Mouse (Mus musculus): ENCODE results near the gene Gm2016. TPM values are rescaled to one million over a fixed set of nuclear protein-coding genes. Genes with fewer than 3 reads are reported as not detected.
"Not testable (repeated sequence)": the region's sequence is repeated elsewhere in the genome, so short reads cannot be mapped to it uniquely, and the experiment has no call there.

The Gm2016 gene
- total RNA-seq (2021), result not detected
- long read RNA-seq, experiment 1, result 0 reads
- long read RNA-seq, experiment 2, result 0 reads

GRCm38 (mm10) chr12:87873772-87874171 lies at the start of gene Gm2016:
Gene Gm2016, plus strand, starts transcription at chr12:87874072.
- not testable (repeated sequence) for DNase-seq (ENCODE audit: low spot score in 2 of 2)

GRCm38 (mm10) chr12:87842239-87842638 lies 31.6 kb upstream of the Gm2016 start, which contains the start of gene Gm2001:
Gene Gm2001, minus strand, starts transcription at chr12:87842339.
- DNase-seq (ENCODE audit: low spot score in 2 of 2), result not testable (repeated sequence)

GRCm38 (mm10) chr12:87850657-87851056 lies 23.2 kb upstream of the Gm2016 start:
- not testable (repeated sequence) for DNase-seq (ENCODE audit: low spot score in 2 of 2)

GRCm38 (mm10) chr12:87856067-87856466 lies 17.8 kb upstream of the Gm2016 start:
- DNase-seq (ENCODE audit: low spot score in 2 of 2), result not testable (repeated sequence)

GRCm38 (mm10) chr12:87861740-87862692 lies 11.9 kb upstream of the Gm2016 start:
- DNase-seq (ENCODE audit: low spot score in 2 of 2), result peak in 1 of 2 experiments; percentile 4

- not testable (repeated sequence) for DNase-seq (ENCODE audit: low spot score in 2 of 2)
These were observed 10.2 kb upstream of the Gm2016 start for GRCm38 (mm10) chr12:87863638-87864037.

GRCm38 (mm10) chr12:87864048-87864447 lies 9.8 kb upstream of the Gm2016 start:
- DNase-seq (ENCODE audit: low spot score in 2 of 2), result not testable (repeated sequence)

GRCm38 (mm10) chr12:87895070-87895469 lies 21.2 kb downstream of the Gm2016 start, which contains the start of gene Gm2022:
Gene Gm2022, plus strand, starts transcription at chr12:87895370.
- DNase-seq (ENCODE audit: low spot score in 2 of 2), result not testable (repeated sequence)

GRCm38 (mm10) chr12:87919721-87920120 lies 45.8 kb downstream of the Gm2016 start, which contains the start of gene Gm2035:
Gene Gm2035, minus strand, starts transcription at chr12:87919857.
- DNase-seq (ENCODE audit: low spot score in 2 of 2), result not testable (repeated sequence)

Other genes with a start within 250 kb of the Gm2016 start
- not detected for gene Gm16381, start 229.5 kb upstream of the Gm2016 start, total RNA-seq (2021)
- gene Gm21319, start 98.3 kb upstream of the Gm2016 start, total RNA-seq (2021), result not detected
- not detected for gene Gm21936, start 78.6 kb upstream of the Gm2016 start, total RNA-seq (2021)
- gene BB287469, start 57.5 kb upstream of the Gm2016 start, total RNA-seq (2021), result not detected
- not detected for gene Gm2001, start 31.7 kb upstream of the Gm2016 start, total RNA-seq (2021)
- not detected for gene Gm2022, start 21.3 kb downstream of the Gm2016 start, total RNA-seq (2021)
- not detected for gene Gm2035, start 45.8 kb downstream of the Gm2016 start, total RNA-seq (2021)
- gene Gm2042, start 80.0 kb downstream of the Gm2016 start, total RNA-seq (2021), result not detected
- gene Gm2075, start 137.8 kb downstream of the Gm2016 start, total RNA-seq (2021), result not detected
- not detected for gene Gm6803, start 144.7 kb downstream of the Gm2016 start, total RNA-seq (2021)
- gene Gm2056, start 152.9 kb downstream of the Gm2016 start, total RNA-seq (2021), result not detected
- gene Gm16368, start 209.6 kb downstream of the Gm2016 start, total RNA-seq (2021), result not detected

Data from left cerebral cortex, adult 18-20 months (tissue).